Mouse (Mus musculus) testis, adult 2 months (tissue): ENCODE measurements around the gene Trmt10a. TPM values are rescaled to one million over a fixed set of nuclear protein-coding genes. Genes with fewer than 3 reads are reported as not detected.

Source experiments
- H3K27ac ChIP-seq: fragments of 200-500 bp; 2 replicates; pipeline ENCODE4 v1.5.1; 2012; ENCODE audit warnings: low read depth, low read length; ENCODE audit not compliant: control insufficient read depth, insufficient read depth
- H3K27me3 ChIP-seq: fragments of 200-500 bp; 2 replicates; pipeline ENCODE4 v1.6.1; 2012; ENCODE audit warnings: mild to moderate bottlenecking, low read length, moderate library complexity; ENCODE audit not compliant: control insufficient read depth, insufficient read depth
- H3K36me3 ChIP-seq: fragments of 200-500 bp; 2 replicates; pipeline ENCODE4 v1.6.1; 2012; ENCODE audit warnings: mild to moderate bottlenecking, low read length; ENCODE audit not compliant: control insufficient read depth, insufficient read depth
- H3K4me1 ChIP-seq: fragments of 200-500 bp; 2 replicates; pipeline ENCODE4 v1.6.1; 2012; ENCODE audit warnings: low read length; ENCODE audit not compliant: control insufficient read depth, insufficient read depth
- H3K4me3 ChIP-seq: fragments of 200-500 bp; 2 replicates; pipeline ENCODE4 v1.5.1; 2012; ENCODE audit warnings: low read depth, mild to moderate bottlenecking, low read length, moderate library complexity, mixed read lengths; ENCODE audit not compliant: control insufficient read depth
- CTCF ChIP-seq: fragments of 200-500 bp; IDR thresholded peaks from 2 replicates; pipeline ENCODE4 v1.5.1; 2012; ENCODE audit warnings: low read depth, mild to moderate bottlenecking, inconsistent platforms, low read length, moderate library complexity; ENCODE audit not compliant: control insufficient read depth, insufficient read depth, insufficient replicate concordance
- POLR2A ChIP-seq: fragments of 200-500 bp; IDR thresholded peaks from 2 replicates; pipeline ENCODE4 v1.6.1; 2012; ENCODE audit warnings: low read depth, mild to moderate bottlenecking, inconsistent platforms, low read length, moderate library complexity; ENCODE audit not compliant: control insufficient read depth
- polyA plus RNA-seq: library from polyadenylated mRNA; depleted of rRNA; stranded (reverse); fragments of >200 nt; gene quantifications from 2 replicates; pipeline ENCODE4 v1.2.3, GENCODE M21; 2012

The Trmt10a gene
- polyA plus RNA-seq, 1 experiment, result 37.1 TPM

DNA sequence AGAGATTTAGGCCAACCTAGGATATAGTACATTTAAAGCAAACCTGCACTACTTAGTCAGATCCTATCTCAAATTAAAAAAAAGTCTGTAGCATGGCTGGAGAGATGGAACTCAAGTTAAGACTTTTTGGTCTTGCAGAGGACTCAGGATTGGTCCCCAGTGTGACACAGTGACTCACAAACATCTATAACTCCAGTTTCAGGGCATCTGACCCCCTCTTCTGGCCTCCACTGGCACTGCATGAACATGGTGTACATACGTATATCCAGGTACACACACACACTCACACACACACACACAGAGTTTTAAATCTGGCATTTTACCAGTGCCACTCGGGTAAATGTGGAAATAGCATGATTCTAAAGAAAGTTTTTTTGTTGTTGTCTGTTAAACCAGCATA is 5.6 kb downstream of the Trmt10a start:
- Histone ChIP-seq H3K4me1 (peaks cover 2% of the 10 kb centered on the region; the same call in 1 of the 2 replicates), H3K36me3 (peaks cover 2% of the 10 kb centered on the region), H3K4me3 (no peak overlapping the region), H3K27me3 (no peaks in the 10 kb centered on the region), H3K27ac (no peak overlapping the region)
- TF ChIP-seq CTCF (no peak), POLR2A (no peak)

DNA sequence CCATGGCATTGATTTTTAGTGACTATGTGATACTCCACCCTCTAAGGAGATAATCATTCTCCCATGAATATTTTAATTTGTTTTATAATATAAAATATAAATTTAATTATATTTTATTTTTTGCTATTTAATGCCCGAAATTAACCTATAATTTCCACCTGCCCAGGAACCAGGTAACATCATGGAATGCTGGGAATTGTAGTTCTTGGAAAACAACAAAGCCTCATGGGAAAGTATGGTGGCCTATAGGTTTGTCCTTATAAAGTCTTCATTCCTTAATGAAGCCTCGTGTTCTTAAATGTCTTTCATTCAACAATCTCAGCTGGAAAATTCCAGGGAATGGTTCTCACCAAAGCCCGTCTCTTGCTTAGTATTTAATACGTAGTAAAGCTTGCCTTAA is 11.8 kb downstream of the Trmt10a start:
- TF ChIP-seq CTCF, result no peak
- no peak for TF ChIP-seq POLR2A
- no peaks in the 10 kb centered on the region for H3K4me1 ChIP-seq
- H3K36me3 ChIP-seq, result no peaks in the 10 kb centered on the region; the same call in 1 of the 2 replicates
- H3K4me3 ChIP-seq, result no peak overlapping the region
- H3K27ac ChIP-seq, result no peak overlapping the region
- no peaks in the 10 kb centered on the region for H3K27me3 ChIP-seq

DNA sequence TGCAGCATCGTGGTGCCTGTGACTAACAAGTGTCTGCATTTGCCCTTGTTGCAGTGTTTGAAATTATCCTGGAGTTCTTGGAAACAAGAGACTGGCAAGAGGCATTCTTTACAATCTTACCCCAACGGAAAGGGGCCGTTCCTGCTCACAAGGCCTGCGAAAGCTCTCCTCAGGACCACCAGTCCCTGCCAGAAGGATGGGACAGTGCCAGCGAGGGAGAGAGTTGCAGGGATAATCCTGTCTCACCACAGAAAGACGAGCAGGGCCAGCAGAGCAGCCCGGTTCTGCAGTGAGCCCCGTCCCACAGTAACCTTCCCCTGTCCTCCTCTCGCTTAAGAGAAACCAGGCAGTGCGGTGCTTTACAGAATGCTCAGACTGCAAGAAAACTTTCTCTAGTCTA is 13.4 kb downstream of the Trmt10a start:
- no peaks in the 10 kb centered on the region; the same call in 1 of the 2 replicates for H3K36me3 ChIP-seq
- TF ChIP-seq CTCF (no peak), POLR2A (no peak)
- no peaks in the 10 kb centered on the region for H3K27me3 ChIP-seq
- no peak overlapping the region for H3K27ac ChIP-seq
- peaks cover 2% of the 10 kb centered on the region for H3K4me1 ChIP-seq
- H3K4me3 ChIP-seq, result no peak overlapping the region

DNA sequence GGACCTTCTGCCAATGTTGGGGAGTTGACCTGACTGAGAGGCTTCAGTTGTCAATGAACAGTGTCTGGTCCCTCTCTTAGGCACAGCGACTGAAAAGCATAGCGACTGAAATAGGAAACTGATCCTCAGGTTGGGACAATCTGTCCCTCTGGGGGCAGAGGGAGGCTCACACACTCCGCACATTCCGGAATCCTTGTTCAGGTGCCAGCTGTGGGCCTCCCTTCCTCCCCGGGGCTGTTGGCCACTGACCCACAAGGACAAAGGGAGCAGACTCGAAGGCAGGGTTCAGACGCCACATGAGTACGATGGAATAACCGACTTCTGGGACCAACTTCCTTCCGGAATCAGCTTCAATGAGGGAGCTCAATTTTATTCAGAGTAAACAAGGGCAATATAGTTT is 18.4 kb downstream of the Trmt10a start:
- H3K27me3 ChIP-seq, result no peaks in the 10 kb centered on the region
- H3K4me3 ChIP-seq, result no peak overlapping the region
- peaks cover 3% of the 10 kb centered on the region for H3K4me1 ChIP-seq
- H3K36me3 ChIP-seq, result no peaks in the 10 kb centered on the region
- TF ChIP-seq POLR2A (no peak), CTCF (no peak)
- H3K27ac ChIP-seq, result no peak overlapping the region

DNA sequence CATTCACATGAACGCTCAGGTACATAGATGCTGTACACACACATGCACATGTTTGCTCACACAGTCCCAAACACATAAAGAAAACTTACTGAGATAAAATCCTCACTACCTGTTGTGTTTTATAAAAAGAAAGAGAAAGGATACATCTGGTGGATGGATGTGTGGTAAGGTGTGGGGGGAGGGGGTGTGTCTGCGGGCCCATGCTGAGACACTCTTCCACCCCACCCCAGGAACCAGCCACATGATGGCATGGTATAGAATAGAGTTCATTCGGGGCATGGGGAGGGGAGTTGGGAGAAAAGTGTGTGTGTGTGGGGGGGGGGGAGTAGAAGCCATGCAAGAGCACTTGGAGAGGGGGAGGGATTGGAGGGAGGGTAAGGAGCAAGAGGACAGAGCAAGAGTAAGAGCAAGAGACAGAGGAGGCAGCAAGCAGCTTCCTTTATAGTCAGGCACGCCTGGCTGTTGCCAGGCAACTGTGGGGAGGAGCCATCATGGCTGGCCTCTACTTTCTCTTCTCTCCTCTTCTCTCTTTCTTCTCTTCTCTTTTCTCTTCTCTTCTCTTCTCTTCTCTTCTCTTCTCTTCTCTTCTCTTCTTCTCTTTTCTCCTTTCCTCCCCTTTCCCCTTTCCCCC is 19.4 kb downstream of the Trmt10a start:
- no peak overlapping the region for H3K4me3 ChIP-seq
- TF ChIP-seq CTCF, result no peak
- TF ChIP-seq POLR2A, result no peak
- H3K27me3 ChIP-seq, result no peaks in the 10 kb centered on the region
- H3K36me3 ChIP-seq, result no peaks in the 10 kb centered on the region
- H3K27ac ChIP-seq, result no peak overlapping the region
- peaks cover 3% of the 10 kb centered on the region for H3K4me1 ChIP-seq

DNA sequence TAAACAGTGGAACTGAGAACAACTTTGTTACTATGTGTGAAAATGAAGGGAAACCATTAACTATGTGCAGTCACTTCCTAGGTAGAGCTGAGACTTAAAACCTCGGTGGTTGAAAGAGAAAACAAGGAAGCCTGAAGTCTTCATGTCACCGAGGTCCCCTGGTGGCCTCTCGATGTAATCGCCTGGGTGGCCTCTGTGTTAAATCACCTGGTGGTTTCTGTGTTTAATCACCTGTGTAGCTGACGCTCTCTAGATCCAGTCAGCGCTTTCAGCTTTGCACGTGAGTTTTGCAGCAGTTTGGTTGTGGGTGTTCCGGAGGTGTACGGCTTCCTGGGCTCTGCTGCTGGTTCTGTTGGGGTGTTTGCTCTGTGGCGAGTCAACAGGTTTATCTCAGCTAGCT is 30.0 kb downstream of the Trmt10a start:
- Histone ChIP-seq H3K27me3 (no peaks in the 10 kb centered on the region), H3K36me3 (no peaks in the 10 kb centered on the region), H3K4me3 (no peak overlapping the region), H3K27ac (no peak overlapping the region), H3K4me1 (no peaks in the 10 kb centered on the region)
- TF ChIP-seq POLR2A (no peak), CTCF (no peak)

DNA sequence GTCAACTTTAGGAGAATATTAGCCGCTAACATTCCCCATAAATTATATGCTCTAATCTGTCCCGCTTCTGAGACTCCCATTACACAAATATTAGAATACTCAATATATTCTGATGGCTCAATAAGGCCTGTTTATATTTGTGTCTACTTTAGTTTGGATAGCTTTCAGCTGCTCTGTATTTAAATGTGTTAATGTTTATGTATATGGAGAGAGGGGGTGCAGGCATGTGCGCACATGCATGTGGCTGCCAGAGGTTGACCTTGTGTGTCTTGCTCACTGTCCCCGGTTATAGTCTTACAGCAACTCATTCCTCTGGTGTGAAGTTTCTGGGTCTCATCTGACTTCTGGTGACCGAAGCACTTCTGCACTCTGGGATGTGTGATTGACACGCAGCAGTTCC is 32.3 kb downstream of the Trmt10a start:
- Histone ChIP-seq H3K27ac (no peak overlapping the region), H3K36me3 (no peaks in the 10 kb centered on the region), H3K4me1 (no peaks in the 10 kb centered on the region), H3K4me3 (no peak overlapping the region), H3K27me3 (no peaks in the 10 kb centered on the region)
- TF ChIP-seq POLR2A (no peak), CTCF (no peak)
